Mouse (Mus musculus) thymus, adult 2 months (tissue): ENCODE results near the gene Tmx2.

Source experiments
- CTCF ChIP-seq: fragments of 200-500 bp; IDR thresholded peaks from 2 replicates; pipeline ENCODE4 v1.5.1; 2012; ENCODE audit warnings: mild to moderate bottlenecking, control low read depth, low read length, moderate library complexity, borderline replicate concordance; ENCODE audit not compliant: control insufficient read depth, poor library complexity, insufficient read depth; ENCODE audit errors: extremely low read depth
- POLR2A ChIP-seq: fragments of 200-500 bp; IDR thresholded peaks from 2 replicates; pipeline ENCODE4 v1.6.1; 2012; ENCODE audit warnings: mild to moderate bottlenecking, low read length, control low read depth, moderate library complexity; ENCODE audit not compliant: control insufficient read depth, poor library complexity, insufficient read depth; ENCODE audit errors: extremely low read depth

DNA sequence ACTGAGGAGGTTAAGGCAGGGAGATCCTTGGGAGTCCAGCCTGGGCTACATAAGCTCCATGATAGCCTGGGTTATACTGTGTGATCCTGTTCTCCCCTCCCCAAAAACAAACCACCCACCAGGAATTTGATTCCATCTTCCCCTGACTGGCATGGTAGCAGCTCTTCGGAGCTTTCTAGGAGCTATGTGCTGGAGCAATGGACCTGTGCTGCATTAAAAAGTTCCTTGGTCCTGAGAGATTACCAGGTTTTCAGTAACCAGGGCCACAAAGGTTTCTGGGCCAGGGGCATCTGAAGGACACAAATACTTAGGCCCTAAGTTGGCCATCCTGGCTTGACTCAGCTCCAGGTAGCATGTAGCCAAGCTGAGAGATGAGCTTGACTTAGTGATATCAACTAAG lies 46.9 kb downstream of the Tmx2 start:
- TF ChIP-seq POLR2A (no peak), CTCF (no peak)
